Mouse (Mus musculus): ENCODE data around the gene Tor4a. TPM values are rescaled to one million over a fixed set of nuclear protein-coding genes. Genes with fewer than 3 reads are reported as not detected.

Tor4a gene
- total and polyA plus RNA-seq, 3 experiments: 12.6 to 20.4 (median 15.3) TPM

GRCm38 (mm10) chr2:25184496-25184895 lies 12.2 kb downstream of the Tor4a start:
- in situ Hi-C loops (cut with MboI; ENCODE audit: low pct_ligation_motif_present, low pct_unique_long_range_greater_than_20kb, low sequenced_read_pairs) (no loop called here), dilution Hi-C loops (cut with MboI; ENCODE audit: extremely low pct_ligation_motif_present, extremely low pct_unique_long_range_greater_than_20kb, low sequenced_read_pairs) (no loop called here)
- H3K4me2 ChIP-seq (ENCODE audit: insufficient read depth, low read depth, poor library complexity, severe bottlenecking): no peak overlapping the region
- H3K9me3 ChIP-seq (replicated peaks; ENCODE audit: low read length): peaks cover 11% of the 10 kb centered on the region
- no peak overlapping the region for H3K9ac ChIP-seq (ENCODE audit: insufficient read depth, low read depth)
- H3K27me3 ChIP-seq (replicated peaks): peaks cover 61% of the 10 kb centered on the region
- H3K27ac ChIP-seq (ENCODE audit: insufficient read depth, low read depth): no peak overlapping the region
- H3K36me3 ChIP-seq (replicated peaks in 1 of 2; ENCODE audit: control insufficient read depth in 1 of 2, insufficient read depth in 1 of 2, low read length in 1 of 2): no peaks in the 10 kb centered on the region
- no peaks in the 10 kb centered on the region for H3K79me2 ChIP-seq (replicated peaks; ENCODE audit: control insufficient read depth, extremely low read depth, insufficient read depth, poor library complexity, severe bottlenecking)
- no peak for TF ChIP-seq TCF12 (IDR thresholded peaks at IDR 0.05; ENCODE audit: low read depth, low read length)
- H3K4me3 ChIP-seq (replicated peaks in 1 of 3; ENCODE audit: low read depth in 2 of 3, low read length in 2 of 3, poor library complexity in 1 of 3): no peak overlapping the region
- DNase-seq (ENCODE audit: extremely low read depth): no peak
- peaks cover 19 to 43% of the 10 kb centered on the region in 2 experiments for H3K4me1 ChIP-seq (ENCODE audit: control insufficient read depth in 1 of 2, insufficient read depth in 2 of 2)

- no peak overlapping the region for H3K4me2 ChIP-seq (ENCODE audit: insufficient read depth, low read depth, poor library complexity, severe bottlenecking)
- no peak overlapping the region for H3K4me3 ChIP-seq (replicated peaks in 1 of 3; ENCODE audit: low read depth in 2 of 3, low read length in 2 of 3, poor library complexity in 1 of 3)
- H3K27me3 ChIP-seq (replicated peaks): peaks cover 72% of the 10 kb centered on the region
- in situ Hi-C loops (cut with MboI; ENCODE audit: low pct_ligation_motif_present, low pct_unique_long_range_greater_than_20kb, low sequenced_read_pairs) (no loop called here), dilution Hi-C loops (cut with MboI; ENCODE audit: extremely low pct_ligation_motif_present, extremely low pct_unique_long_range_greater_than_20kb, low sequenced_read_pairs) (no loop called here)
- H3K36me3 ChIP-seq (replicated peaks in 1 of 2; ENCODE audit: control insufficient read depth in 1 of 2, insufficient read depth in 1 of 2, low read length in 1 of 2): no peaks in the 10 kb centered on the region
- peak; percentile 32 for DNase-seq (ENCODE audit: extremely low read depth)
- H3K9ac ChIP-seq (ENCODE audit: insufficient read depth, low read depth): no peak overlapping the region
- no peak for TF ChIP-seq USF1 (IDR thresholded peaks at IDR 0.05; ENCODE audit: low read depth, low read length)
- no peak for TF ChIP-seq CTCF (conservative IDR thresholded peaks at IDR 0.05 in 1 of 2, IDR thresholded peaks at IDR 0.05 in 1 of 2; ENCODE audit: low read depth in 2 of 2, low read length in 2 of 2)
- TF ChIP-seq BHLHE40 (IDR thresholded peaks at IDR 0.05; ENCODE audit: low read depth, low read length): no peak
- peaks cover 11% of the 10 kb centered on the region for H3K9me3 ChIP-seq (replicated peaks; ENCODE audit: low read length)
- H3K4me1 ChIP-seq (ENCODE audit: control insufficient read depth in 1 of 2, insufficient read depth in 2 of 2): peaks cover 20 to 43% of the 10 kb centered on the region in 2 experiments
- H3K27ac ChIP-seq (ENCODE audit: insufficient read depth, low read depth): no peak overlapping the region
- no peaks in the 10 kb centered on the region for H3K79me2 ChIP-seq (replicated peaks; ENCODE audit: control insufficient read depth, extremely low read depth, insufficient read depth, poor library complexity, severe bottlenecking)
Measured at GRCm38 (mm10) chr2:25183336-25183735, 13.3 kb downstream of the Tor4a start.

- peaks cover 78% of the 10 kb centered on the region for H3K27me3 ChIP-seq (replicated peaks)
- no peaks in the 10 kb centered on the region for H3K79me2 ChIP-seq (replicated peaks; ENCODE audit: control insufficient read depth, extremely low read depth, insufficient read depth, poor library complexity, severe bottlenecking)
Measured at GRCm38 (mm10) chr2:25182664-25183063, 14.0 kb downstream of the Tor4a start.

GRCm38 (mm10) chr2:25181891-25182397 lies 14.7 kb downstream of the Tor4a start:
- dilution Hi-C loops (cut with MboI; ENCODE audit: extremely low pct_ligation_motif_present, extremely low pct_unique_long_range_greater_than_20kb, low sequenced_read_pairs): no loop called here
- Histone ChIP-seq H3K36me3 (replicated peaks in 1 of 2; ENCODE audit: control insufficient read depth in 1 of 2, insufficient read depth in 1 of 2, low read length in 1 of 2) (no peaks in the 10 kb centered on the region), H3K4me2 (ENCODE audit: insufficient read depth, low read depth, poor library complexity, severe bottlenecking) (peak overlapping the region; percentile 71), H3K27me3 (replicated peaks) (peaks cover 84% of the 10 kb centered on the region), H3K9me3 (replicated peaks; ENCODE audit: low read length) (peaks cover 11% of the 10 kb centered on the region), H3K4me3 (replicated peaks in 1 of 3; ENCODE audit: low read depth in 2 of 3, low read length in 2 of 3, poor library complexity in 1 of 3) (peak overlapping the region in 2 of 3 experiments; percentile 46 to 70), H3K27ac (ENCODE audit: insufficient read depth, low read depth) (no peak overlapping the region), H3K79me2 (replicated peaks; ENCODE audit: control insufficient read depth, extremely low read depth, insufficient read depth, poor library complexity, severe bottlenecking) (no peaks in the 10 kb centered on the region), H3K4me1 (ENCODE audit: control insufficient read depth in 1 of 2, insufficient read depth in 2 of 2) (peaks cover 20 to 43% of the 10 kb centered on the region in 2 experiments), H3K9ac (ENCODE audit: insufficient read depth, low read depth) (peak overlapping the region; percentile 50)
- no peak for DNase-seq (ENCODE audit: extremely low read depth)
- in situ Hi-C loops (cut with MboI; ENCODE audit: low pct_ligation_motif_present, low pct_unique_long_range_greater_than_20kb, low sequenced_read_pairs): no loop called here
- no peak for TF ChIP-seq NELFE (IDR thresholded peaks at IDR 0.05; ENCODE audit: low read depth, low read length)
- no peak for TF ChIP-seq JUND (conservative IDR thresholded peaks at IDR 0.05; ENCODE audit: low read depth, low read length)
- TF ChIP-seq E2F4 (IDR thresholded peaks at IDR 0.05; ENCODE audit: insufficient replicate concordance, low read depth, low read length): 0 out of 2 replicates have a peak, but pooled peaks have one; percentile 41
- no peak for TF ChIP-seq NRF1 (IDR thresholded peaks at IDR 0.05; ENCODE audit: low read depth, low read length)
- TF ChIP-seq MYC (IDR thresholded peaks at IDR 0.05; ENCODE audit: low read depth, low read length): peak; percentile 41; the same call in 1 of the 2 replicates
- no peak for TF ChIP-seq MAX (IDR thresholded peaks at IDR 0.05; ENCODE audit: low read length)
- TF ChIP-seq TBP (conservative IDR thresholded peaks at IDR 0.05; ENCODE audit: low read depth, low read length): 0 out of 2 replicates have a peak, but pooled peaks have one; percentile 10
- TF ChIP-seq ZKSCAN1 (IDR thresholded peaks at IDR 0.05; ENCODE audit: borderline replicate concordance, low read depth, low read length): no peak
- 0 out of 2 replicates have a peak, but pooled peaks have one; percentile 26 for TF ChIP-seq POLR2A (IDR thresholded peaks at IDR 0.05; ENCODE audit: low read depth, low read length)
- TF ChIP-seq ZC3H11A (IDR thresholded peaks at IDR 0.05; ENCODE audit: low read depth, low read length): no peak
- peak; percentile 11; the same call in 1 of the 2 replicates for TF ChIP-seq UBTF (IDR thresholded peaks at IDR 0.05; ENCODE audit: low read depth, low read length)
- no peak for TF ChIP-seq EP300 (IDR thresholded peaks at IDR 0.05; ENCODE audit: low read length)
- no peak for TF ChIP-seq PAX5 (IDR thresholded peaks at IDR 0.05; ENCODE audit: low read length)
- TF ChIP-seq SIN3A (IDR thresholded peaks at IDR 0.05; ENCODE audit: low read length): peak; percentile 71

More at GRCm38 (mm10) chr2:25182664-25183063, 14.0 kb downstream of the Tor4a start:
- Histone ChIP-seq H3K9me3 (replicated peaks; ENCODE audit: low read length) (peaks cover 11% of the 10 kb centered on the region), H3K36me3 (replicated peaks in 1 of 2; ENCODE audit: control insufficient read depth in 1 of 2, insufficient read depth in 1 of 2, low read length in 1 of 2) (no peaks in the 10 kb centered on the region), H3K4me2 (ENCODE audit: insufficient read depth, low read depth, poor library complexity, severe bottlenecking) (0 out of 2 replicates have a peak overlapping the region, but pooled peaks have one; percentile 27), H3K4me1 (ENCODE audit: control insufficient read depth in 1 of 2, insufficient read depth in 2 of 2) (peaks cover 20 to 43% of the 10 kb centered on the region in 2 experiments), H3K27ac (ENCODE audit: insufficient read depth, low read depth) (no peak overlapping the region), H3K4me3 (replicated peaks in 1 of 3; ENCODE audit: low read depth in 2 of 3, low read length in 2 of 3, poor library complexity in 1 of 3) (no peak overlapping the region), H3K9ac (ENCODE audit: insufficient read depth, low read depth) (peak overlapping the region; percentile 20; the same call in 1 of the 2 replicates)
- no peak for DNase-seq (ENCODE audit: extremely low read depth)
- in situ Hi-C loops (cut with MboI; ENCODE audit: low pct_ligation_motif_present, low pct_unique_long_range_greater_than_20kb, low sequenced_read_pairs): no loop called here
- dilution Hi-C loops (cut with MboI; ENCODE audit: extremely low pct_ligation_motif_present, extremely low pct_unique_long_range_greater_than_20kb, low sequenced_read_pairs): no loop called here
- TF ChIP-seq JUN (IDR thresholded peaks at IDR 0.05; ENCODE audit: insufficient read depth, low read depth, low read length) (no peak), USF1 (IDR thresholded peaks at IDR 0.05; ENCODE audit: low read depth, low read length) (no peak), CHD2 (IDR thresholded peaks at IDR 0.05; ENCODE audit: low read length) (no peak), RCOR1 (conservative IDR thresholded peaks at IDR 0.05; ENCODE audit: low read depth, low read length) (no peak), CTCF (conservative IDR thresholded peaks at IDR 0.05 in 1 of 2, IDR thresholded peaks at IDR 0.05 in 1 of 2; ENCODE audit: low read depth in 2 of 2, low read length in 2 of 2) (no peak)
